Mouse (Mus musculus) cortical plate, adult 2 months (tissue): ENCODE results near the gene Plpp1.

Source experiments
- CTCF ChIP-seq: fragments of 200-500 bp; IDR thresholded peaks from 2 replicates; pipeline ENCODE4 v1.5.1; 2011; ENCODE audit warnings: mild to moderate bottlenecking, control low read depth, low read length; ENCODE audit not compliant: insufficient read depth; ENCODE audit errors: extremely low read depth
- POLR2A ChIP-seq: fragments of 200-500 bp; IDR thresholded peaks from 2 replicates; pipeline ENCODE4 v1.6.1; 2011; ENCODE audit warnings: mild to moderate bottlenecking, low read length, control low read depth; ENCODE audit not compliant: insufficient read depth; ENCODE audit errors: extremely low read depth

DNA sequence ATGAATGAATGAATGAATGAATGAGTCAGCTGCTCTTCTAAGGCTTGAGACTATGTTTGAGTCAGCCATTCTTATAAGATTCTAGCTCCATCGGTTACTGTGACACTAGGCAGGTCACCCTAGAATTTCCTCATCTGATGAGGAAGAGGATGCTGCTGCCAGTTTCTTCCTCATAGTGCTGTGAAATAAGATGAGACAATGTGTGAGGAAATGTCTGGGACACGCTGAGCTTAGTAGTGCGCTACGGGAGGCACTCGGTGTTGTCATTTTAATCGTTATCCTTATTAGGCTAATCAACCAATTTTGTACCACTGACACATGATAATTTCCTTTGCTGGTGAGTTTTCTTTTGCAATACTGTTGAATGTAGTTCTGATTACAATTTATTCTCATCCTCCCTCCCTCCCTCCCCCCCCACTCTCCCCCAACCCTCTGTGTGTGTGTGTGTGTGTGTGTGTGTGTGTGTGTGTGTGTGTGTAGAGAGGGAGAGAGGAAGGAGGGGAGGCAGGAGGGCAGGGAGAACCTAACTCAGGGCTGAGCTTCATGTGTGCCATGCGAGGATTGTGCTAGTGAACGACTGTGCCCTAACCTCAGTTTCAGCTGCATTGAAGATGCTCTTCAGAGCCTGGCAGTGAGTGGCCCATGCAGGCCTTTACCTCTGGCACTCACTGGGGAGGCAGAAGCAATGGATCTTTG, 11.3 kb downstream of the Plpp1 start:
- TF ChIP-seq CTCF = no peak
- no peak for TF ChIP-seq POLR2A
